Mouse (Mus musculus): ENCODE measurements around the gene Camsap2. TPM values are rescaled to one million over a fixed set of nuclear protein-coding genes. Genes with fewer than 3 reads are reported as not detected.
A peak's percentile ranks its signal among the peaks of the same experiment; 100 is the strongest.

The Camsap2 gene
- total RNA-seq, 2 experiments from 2014 or later = 17.7 to 24.2 TPM

DNA sequence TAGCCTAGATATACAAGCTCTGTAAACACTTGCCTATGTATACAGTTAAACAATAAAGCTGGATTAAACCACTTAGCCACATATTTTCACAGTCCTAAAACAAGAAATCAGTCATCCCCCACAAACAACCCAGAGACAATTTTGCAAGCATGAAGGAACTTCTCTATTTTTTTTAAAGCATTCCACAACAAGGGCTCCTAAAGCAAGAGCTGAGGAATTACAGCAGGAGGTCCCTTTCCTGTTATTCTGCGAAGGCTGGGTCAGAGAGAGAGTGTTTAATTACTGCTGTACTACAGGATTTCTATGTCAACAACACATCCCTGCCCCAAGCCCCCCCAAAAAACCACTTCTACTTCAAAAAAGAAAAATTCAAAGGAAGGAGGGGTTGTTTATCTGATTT is 1.6 kb downstream of the Camsap2 start:
- DNase-seq = no peak

GRCm38 (mm10) chr1:136343727-136344126 is 2.2 kb downstream of the Camsap2 start:
- no peak for DNase-seq

DNA sequence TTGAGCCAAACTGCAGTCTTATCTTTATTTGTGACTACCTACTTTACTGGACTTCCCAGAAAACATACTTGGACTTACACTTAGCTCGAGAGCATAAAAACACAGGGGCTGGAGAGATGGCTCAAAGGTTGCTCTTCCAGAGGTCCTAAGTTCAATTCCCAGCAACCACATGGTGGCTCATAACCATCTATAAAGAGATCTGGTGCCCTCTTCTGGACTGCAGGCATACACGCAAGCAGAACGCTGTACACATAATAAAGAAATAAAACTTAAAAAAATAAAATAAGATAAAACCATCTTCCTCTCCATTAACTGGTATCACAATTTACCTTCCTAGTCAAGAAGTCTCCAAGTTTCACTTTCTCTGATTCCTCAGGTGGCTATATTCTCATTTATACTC is 5.4 kb downstream of the Camsap2 start:
- DNase-seq = no peak

DNA sequence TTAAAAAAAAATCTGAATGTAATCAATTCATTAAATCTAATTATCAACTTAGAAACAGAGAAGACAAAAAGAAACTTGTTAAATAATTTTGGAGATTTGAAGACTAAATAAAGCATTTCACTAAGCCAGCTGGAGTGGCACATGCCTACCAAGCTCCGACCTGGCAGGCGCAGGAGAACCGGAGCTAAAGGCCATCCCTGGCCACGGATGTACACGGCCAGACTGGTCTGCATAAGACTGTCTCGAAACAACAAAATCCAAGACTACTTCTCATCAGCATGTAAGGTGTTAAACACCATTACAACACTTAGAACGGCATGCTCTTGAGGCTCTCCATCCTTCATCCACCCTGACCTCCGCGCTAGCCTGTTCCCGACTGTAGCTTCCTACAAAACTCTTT is 11.2 kb downstream of the Camsap2 start:
- DNase-seq = no peak

GRCm38 (mm10) chr1:136333512-136333911 is 12.4 kb downstream of the Camsap2 start:
- no peak for DNase-seq

- DNase-seq = no peak
Measured at GRCm38 (mm10) chr1:136333071-136333470, 12.8 kb downstream of the Camsap2 start.

DNA sequence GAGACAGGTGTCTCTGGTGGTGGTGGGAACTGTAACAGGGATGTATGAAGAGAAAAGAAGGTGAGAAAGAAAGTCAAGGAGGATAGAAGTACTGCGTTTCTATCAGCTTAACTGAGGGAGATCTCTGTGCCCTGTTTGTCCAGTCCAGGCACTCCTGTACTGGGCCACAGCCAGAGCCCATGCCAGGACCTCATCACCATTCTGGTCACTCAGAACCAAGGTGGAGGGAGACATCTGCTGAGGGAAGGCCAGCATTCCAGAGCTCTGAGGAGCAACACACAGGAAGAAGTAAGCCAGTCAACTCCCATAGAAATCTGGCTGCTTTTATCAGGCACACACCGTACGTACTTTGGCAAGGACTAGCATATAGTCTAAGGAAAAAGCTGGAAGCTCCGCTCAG is 14.1 kb downstream of the Camsap2 start:
- no peak for DNase-seq

- no peak for DNase-seq
Measured at GRCm38 (mm10) chr1:136329426-136329825, 16.5 kb downstream of the Camsap2 start.

GRCm38 (mm10) chr1:136328640-136329039 is 17.3 kb downstream of the Camsap2 start:
- no peak for DNase-seq

- no peak for DNase-seq
Measured at GRCm38 (mm10) chr1:136327638-136328037, 18.3 kb downstream of the Camsap2 start.

DNA sequence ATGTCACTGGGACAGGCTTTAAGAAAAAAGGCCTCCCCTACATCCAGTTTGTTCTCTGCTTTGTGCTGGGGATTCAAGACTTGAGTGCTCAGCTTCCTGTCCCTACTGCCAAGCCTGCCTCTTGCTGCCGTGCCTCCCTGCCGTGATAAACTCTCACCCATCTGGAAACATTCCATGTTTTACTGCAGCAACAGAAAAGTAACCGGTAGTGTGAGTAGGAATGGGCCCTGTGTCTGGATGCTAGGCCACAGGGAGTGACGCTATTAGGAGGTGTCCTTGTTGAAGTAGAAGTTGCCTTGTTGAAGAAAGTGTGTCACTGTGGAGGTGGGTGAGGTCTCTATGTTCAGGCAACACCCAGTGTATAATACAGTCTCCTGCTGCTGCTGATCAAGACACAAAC is 20.0 kb downstream of the Camsap2 start:
- DNase-seq = no peak

DNA sequence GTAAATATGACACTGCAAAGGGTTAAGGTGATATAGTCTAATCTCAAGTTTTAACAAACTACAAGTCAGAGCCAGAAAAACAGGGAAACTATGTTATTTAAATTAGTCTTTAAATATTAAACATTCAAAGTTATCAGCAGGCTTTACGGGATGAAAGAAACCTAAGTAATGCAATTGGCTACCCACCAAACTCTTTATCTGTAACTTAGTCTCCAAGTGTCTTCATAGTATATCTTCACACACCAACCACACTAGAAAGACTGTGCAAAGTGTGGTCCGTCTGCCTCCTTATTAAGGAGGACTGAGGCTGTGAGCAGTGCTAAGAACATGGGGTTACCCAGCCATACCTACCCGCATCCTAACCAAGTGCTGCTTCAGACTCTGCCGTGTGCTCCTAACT is 23.6 kb downstream of the Camsap2 start:
- no peak for DNase-seq

DNA sequence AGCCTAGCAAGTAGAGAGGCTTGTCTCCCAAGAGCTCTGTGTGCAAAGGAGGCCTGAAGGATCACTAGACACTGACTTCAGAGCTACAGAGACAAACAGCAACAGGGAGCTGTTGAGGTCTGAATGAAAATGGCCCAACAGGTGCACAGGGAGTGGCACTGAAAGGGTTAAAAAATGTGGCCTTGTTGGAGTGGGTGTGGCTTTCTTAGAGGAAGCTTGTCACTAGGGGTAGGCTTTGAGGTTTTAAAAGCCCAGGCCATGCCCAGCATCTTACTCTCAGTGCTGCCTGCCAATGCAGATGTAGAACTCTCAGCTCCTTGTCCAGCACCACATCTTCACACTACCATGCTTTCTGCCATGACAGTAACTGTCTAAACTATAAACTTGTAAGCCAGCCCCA is 29.6 kb downstream of the Camsap2 start:
- DNase-seq = no peak

DNA sequence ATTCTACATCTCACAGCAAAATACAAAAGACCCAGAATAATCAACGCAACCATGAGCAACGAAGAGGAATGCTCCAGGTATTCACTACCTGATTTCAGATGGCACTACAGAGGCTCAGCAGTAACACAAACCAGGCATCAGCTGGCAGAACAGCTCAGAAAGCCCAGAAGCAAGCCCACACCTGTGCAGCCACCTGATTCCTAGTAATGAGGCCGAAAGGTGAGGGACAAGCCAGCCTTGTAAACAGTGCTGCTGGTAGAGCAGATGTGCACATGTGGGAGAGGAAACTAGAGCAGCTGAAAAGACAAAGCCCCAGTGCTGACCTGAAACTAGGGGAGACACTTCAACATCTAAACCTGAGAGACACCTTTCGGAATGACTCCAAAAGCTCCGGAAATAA is 36.7 kb downstream of the Camsap2 start:
- DNase-seq = no peak

DNA sequence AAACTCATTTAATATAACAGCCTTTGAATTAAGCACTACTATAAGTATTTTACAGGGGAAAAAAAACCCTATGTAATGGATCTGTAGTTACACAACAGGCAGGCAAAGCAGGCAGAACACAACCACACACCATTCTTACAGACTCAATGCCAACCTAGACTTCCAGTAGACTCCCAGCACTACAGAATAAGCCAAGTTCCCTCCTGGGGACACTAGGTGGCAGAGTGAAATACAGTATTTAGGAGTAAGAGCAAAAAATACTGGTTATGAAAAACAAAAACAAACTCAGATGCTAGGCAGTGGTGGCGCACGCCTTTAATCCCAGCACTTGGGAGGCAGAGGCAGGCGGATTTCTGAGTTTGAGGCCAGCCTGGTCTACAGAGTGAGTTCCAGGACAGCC is 39.5 kb downstream of the Camsap2 start:
- DNase-seq = no peak

DNA sequence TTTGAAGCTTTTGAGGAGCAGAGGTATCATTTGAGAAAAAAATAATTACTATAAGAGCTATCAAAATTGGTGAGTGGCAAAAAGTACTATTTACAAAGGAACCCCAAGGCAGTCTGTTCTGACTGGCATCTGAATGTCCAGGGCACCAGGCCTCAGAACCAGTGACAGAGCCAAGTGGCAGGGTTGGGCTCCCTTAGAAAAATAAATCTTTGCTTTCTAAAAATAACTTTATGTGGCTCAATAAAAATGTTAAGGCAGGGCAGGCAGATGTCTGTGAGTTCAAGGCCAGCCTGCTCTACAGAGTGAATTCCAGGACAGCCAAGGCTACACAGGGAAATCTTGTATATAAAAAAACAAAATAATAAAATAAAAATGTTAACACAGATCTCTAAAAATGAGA is 51.9 kb downstream of the Camsap2 start:
- no peak for DNase-seq

- no peak for DNase-seq
Measured at GRCm38 (mm10) chr1:136289803-136290202, 56.1 kb downstream of the Camsap2 start.

DNA sequence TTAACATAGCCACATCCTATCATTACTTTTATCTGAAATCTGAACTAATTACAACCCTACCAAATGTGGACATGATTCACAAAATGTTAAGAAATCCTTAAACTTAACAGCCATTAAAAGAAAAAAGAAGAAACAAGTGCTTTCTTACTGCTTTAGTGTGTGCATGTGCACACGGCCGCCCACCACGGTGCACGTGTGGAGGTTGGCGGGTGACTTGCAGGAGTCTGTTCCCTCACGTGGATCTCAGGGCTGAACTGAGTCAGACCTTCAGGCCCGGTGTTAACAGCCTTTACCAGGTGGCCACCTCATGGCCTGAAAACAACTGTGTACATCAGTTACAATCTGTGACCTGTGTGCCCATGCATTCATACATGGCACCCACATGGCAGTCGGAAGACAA is 68.5 kb downstream of the Camsap2 start:
- DNase-seq = no peak

GRCm38 (mm10) chr1:136268224-136268623 is 77.7 kb downstream of the Camsap2 start:
- no peak for DNase-seq

DNA sequence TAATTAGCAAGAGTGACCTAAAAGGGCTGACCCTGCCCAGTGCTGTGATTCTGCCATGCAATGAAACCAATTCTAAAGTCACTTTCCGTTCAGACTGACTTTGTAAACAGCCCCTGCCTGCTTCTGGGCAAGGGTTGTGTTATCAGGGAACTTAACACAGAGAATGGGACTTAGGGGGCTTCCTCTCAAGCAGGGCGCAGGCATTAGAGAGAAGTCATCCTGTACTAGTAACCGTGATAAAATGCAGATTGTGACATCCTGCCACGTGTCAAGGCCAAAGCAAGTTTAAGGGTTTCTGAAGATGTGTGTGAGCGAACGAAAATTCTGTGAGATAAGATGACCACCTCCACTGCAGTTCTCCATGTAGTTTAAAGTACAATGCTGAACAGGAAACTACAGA is 79.8 kb downstream of the Camsap2 start:
- no peak for DNase-seq

DNA sequence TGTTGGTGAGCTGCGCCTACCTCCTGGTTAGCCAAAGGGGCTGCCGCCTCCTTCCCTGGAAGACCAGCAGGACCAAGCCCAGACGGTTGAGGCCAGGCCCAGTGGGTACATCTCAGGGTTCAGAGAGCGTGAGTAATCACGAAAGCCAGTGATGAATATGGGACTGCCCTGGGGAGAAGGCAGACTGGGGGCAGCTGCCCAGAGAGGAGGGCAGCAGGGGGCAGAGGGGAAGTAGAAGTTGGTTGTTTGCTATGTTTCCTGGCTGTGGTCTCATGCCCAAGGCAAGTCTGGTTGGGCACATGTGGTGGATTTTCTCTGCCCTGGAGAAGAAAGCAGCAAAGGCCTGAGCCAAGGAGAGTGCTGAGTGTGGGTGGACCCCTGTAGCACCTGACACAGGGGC is 82.5 kb downstream of the Camsap2 start:
- DNase-seq = no peak

DNA sequence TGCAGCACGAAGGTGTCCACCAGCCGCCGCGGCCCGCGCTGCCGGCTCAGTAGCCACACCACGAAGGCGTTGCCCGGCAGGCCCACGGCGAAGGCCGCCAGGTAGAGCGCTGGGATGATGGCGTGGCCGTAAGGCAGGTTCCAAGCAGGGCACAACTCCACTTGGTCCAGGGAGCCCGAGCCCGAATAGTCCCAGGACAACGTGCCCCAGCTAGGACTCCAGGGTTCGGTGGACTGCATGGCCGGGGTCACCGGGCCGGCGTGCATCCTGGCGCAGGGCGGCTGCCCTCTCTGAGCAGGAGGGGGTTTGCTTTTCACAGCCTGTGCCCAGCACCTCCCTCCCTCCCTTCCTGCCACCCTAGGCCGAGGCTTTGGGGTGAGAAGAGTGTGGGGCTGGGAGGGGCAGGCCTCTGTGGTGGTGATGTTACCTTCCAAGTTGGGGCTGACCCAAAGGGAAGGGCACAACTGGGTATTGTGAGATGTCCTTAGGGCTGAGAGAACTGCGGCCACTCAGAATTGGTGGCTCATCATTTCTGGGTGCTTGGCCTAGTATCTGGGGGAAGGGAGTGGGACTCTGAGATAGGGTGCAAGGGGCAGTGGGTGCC is 85.2 kb downstream of the Camsap2 start, which contains the start of gene Gpr25:
Gpr25 (minus strand) TSS at position 239 of the 604 bp plus-strand sequence.
- DNase-seq = no peak

- DNase-seq = peak; percentile 68
Measured at GRCm38 (mm10) chr1:136259893-136260634, 85.8 kb downstream of the Camsap2 start.

GRCm38 (mm10) chr1:136259543-136259892 is 86.4 kb downstream of the Camsap2 start:
- DNase-seq = no peak

Measured in gastrocnemius, postnatal 10 days (tissue).